Mouse (Mus musculus): ENCODE results near the gene Armh2. TPM values are rescaled to one million over a fixed set of nuclear protein-coding genes. Genes with fewer than 3 reads are reported as not detected.

Armh2 gene
- polyA plus RNA-seq (2017; shearing (Covaris generic)), result not detected

GRCm38 (mm10) chr13:24741028-24741427, at the start of gene Armh2:
Gene Armh2, plus strand, starts transcription at chr13:24741232.

GRCm38 (mm10) chr13:24761403-24762227, 20.6 kb downstream of the Armh2 start, which contains the start of gene Gmnn:
Gene Gmnn, minus strand, starts transcription at chr13:24761923.

Other genes starting within 250 kb of the Armh2 start
- gene Ripor2, start 159.0 kb upstream of the Armh2 start, polyA plus RNA-seq (2017; shearing (Covaris generic)), result 329 TPM
- gene Gmnn, start 20.7 kb downstream of the Armh2 start, polyA plus RNA-seq (2017; shearing (Covaris generic)), result 30.6 TPM
- 14.0 TPM for gene BC005537, start 60.4 kb downstream of the Armh2 start, polyA plus RNA-seq (2017; shearing (Covaris generic))
- 85.2 TPM for gene Acot13, start 90.3 kb downstream of the Armh2 start, polyA plus RNA-seq (2017; shearing (Covaris generic))
- 49.1 TPM for gene Tdp2, start 90.4 kb downstream of the Armh2 start, polyA plus RNA-seq (2017; shearing (Covaris generic))
- gene D130043K22Rik, start 103.9 kb downstream of the Armh2 start, polyA plus RNA-seq (2017; shearing (Covaris generic)), result 1.1 TPM
- 0.17 TPM for gene Aldh5a1, start 196.4 kb downstream of the Armh2 start, polyA plus RNA-seq (2017; shearing (Covaris generic))
- gene Gpld1, start 201.9 kb downstream of the Armh2 start, polyA plus RNA-seq (2017; shearing (Covaris generic)), result 5.9 TPM

Data from inflammation-experienced regulatory T-cells, adult 16 weeks (primary cell).